Mouse (Mus musculus) NIH3T3 (cell line): Measurements from ENCODE around the gene Sipa1l3.

Experiments
- DNase-seq: peaks from one replicate; pipeline ENCODE4 v3.0.0-alpha.2; 2012; ENCODE audit warnings: low read depth

The Sipa1l3 gene

DNA sequence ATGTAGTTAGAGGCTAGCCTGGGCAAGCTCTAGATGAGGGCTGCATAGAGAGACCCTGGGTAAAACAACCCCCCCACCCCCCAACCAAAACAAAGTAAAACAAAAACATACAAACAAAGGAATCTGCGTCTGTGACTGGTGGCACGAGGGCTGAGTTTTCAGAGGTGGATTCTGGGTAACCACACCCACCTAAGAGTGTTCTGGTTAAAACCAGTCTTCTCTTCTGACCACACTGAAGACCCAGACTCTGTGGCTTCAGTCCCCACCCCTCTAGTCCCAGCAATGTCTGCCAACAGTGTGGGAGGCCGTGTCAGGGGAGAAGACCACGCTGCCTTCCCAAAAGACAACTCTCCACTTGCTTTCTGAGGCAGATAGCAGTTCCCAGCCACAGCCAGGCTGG is 72.3 kb downstream of the Sipa1l3 start:
- no peak for DNase-seq

GRCm38 (mm10) chr7:29444527-29444926 is 73.9 kb downstream of the Sipa1l3 start:
- peak; percentile 69 for DNase-seq

DNA sequence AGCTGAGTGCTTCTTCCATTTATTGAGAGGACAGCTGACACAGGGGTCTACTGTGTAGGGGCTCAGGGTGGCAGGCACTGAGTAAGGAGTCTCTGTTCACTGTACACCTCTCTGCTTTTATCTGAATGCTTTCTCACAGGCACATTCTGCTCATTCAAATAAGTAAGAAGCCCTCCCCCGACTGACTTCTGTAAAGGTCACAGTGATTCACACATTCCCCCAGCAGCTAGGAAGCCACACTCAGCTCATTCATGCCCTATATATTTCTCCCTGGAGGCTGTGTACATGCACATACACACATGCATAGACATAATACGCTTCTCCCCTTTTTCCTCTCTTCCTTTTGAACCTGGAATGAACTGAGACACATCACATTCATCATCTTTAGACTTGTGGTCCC is 74.4 kb downstream of the Sipa1l3 start:
- DNase-seq, result peak; percentile 78

DNA sequence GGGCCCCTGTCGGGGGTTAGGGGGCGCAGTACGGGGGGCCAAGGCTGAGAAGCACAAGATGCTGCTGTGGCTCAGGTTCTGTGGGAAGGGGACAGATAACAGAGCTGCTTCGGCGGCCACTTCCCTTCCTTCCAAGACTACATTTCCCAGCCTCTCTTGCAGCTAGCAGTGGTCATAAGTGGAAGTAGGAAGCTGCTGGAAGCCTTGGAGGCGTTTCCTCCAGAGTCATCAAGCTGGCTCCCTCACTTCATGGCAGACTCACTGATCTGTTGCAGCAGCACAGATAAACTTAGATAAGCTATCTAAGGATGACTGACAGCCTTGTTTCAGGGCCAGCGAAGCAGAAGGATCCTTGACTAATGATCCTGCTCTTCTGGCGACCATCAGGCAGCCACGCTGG is 76.6 kb downstream of the Sipa1l3 start:
- peak; percentile 36 for DNase-seq

DNA sequence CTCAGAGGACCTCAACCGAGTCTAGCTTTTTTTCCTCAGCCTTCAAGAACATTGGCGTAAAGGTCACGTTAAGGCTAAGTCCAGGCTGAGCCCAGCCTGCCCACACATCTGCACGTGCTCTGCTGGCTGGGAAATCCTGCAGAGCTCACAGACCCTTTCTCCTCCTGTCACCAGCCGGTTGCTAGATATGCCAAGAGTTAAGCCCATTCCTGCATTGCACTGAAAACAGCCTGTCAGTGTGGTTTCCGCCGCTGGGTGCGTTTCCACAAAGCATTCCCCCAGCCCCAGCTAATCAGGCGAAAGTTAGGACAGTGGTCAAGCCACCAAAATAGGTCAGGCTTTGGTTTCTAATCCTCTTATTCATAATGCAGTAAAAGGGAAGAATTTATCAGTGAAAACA is 77.3 kb downstream of the Sipa1l3 start:
- DNase-seq, result no peak

- DNase-seq, result no peak
These were observed 79.7 kb downstream of the Sipa1l3 start for GRCm38 (mm10) chr7:29438655-29439282.

- DNase-seq, result no peak
These were observed 80.2 kb downstream of the Sipa1l3 start for GRCm38 (mm10) chr7:29438204-29438603.

DNA sequence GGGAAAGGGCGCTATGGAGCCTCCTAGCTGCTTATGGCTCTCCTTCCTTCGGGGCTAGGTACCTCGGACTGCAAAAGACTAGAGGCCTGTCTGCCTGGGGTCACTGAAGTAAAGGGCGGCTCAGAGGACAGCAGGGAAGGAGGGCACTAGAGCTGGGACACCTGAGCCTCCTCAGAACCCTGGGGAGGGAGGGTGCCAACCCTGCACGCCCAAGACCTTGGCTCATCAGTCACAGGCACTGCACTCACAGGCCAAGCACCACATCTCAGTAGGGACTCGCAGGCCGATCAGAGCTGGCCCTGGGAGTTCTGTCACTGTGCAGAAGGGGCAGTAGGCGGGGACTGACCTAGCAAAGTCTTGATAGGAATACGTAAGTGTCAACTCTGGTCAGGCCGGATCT is 81.4 kb downstream of the Sipa1l3 start:
- no peak for DNase-seq

DNA sequence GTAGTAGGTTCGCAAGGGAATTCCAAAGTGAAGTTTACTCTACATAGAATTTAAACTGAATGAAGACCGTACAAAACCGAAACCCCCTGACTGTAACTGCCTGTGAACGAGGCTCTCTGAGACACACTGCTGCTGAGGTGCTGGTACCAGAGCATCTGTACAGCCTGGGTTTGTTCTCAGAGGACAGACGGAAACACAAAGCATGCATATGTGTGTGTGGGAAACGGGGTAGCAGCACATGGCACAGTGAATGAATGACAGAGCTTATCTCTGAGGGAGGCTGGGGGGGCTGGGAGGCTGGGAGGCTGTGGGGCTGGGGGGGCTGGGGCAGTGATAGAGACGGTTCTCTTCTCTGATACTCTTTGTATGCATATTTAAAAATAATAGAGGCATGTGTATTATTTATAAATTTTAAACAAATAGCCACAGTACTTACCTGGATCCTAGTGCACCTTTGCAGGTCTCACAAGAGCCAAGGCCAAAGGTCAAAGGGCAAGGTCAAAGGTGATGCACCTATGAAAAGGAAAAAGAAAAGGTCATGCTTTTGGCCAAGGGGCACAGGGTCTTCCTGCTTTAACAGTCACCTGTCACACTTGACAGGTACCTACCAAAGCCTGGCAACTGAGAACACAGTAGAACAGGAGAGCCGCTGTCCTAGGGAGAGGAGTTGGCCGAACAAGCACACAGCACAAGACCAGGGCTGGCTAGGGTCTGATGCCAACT is 84.0 kb downstream of the Sipa1l3 start:
- no peak for DNase-seq

DNA sequence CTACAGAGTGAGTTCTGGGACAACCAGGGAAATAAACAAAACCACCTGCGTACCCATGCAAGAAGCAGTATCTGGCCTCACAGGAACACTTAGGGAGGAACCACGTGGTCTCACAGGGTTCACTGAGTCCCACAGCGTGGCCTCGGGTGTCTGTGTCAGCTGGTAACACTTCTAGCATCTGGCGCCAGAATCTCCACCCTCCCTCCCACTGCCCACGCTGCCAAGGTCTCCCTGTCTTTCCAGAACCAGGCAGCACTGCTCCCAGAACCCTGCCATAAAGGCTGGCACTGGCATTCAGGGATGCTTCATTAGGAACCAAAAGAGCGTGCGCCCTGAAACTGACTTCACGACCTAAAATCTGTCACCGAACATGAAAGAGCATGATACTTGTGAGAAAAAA is 84.7 kb downstream of the Sipa1l3 start:
- no peak for DNase-seq

- no peak for DNase-seq
These were observed 85.4 kb downstream of the Sipa1l3 start for GRCm38 (mm10) chr7:29432947-29433553.

DNA sequence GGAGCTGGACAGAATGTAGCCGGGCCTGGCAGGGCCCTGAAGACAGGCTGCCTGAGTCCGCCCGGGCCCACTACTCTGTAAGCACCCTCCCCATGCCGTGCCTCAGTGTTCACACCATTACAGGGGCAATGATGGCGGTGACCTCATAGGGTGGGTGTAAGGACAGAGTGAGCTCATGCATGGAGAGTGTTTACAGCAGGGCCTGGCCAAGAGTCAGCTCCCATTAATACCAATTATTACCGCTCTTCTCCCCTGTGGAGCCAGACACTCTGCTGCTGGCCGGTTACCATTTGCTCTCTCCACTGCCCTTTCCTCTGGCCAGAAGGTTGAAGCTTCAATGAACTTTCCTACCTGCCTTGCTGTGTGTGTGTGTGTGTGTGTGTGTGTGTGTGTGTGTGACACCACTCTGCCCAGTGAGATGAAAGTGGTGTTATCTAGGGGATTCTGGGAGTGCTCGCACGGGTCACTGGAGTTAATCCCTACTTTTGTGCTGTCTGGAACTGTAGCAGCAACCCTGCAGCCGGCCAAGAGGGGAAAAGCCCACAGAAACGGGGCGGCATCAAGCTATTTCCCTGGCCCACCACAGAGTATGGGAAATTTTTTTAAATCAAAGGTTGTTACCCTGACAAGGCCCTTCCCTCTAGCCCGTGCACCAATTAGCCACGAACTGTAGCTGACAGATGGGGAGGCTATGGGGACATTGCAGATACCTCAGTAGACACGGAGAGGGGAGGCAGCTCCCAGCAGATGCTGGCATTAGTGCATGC is 86.1 kb downstream of the Sipa1l3 start:
- peak; percentile 34 for DNase-seq

DNA sequence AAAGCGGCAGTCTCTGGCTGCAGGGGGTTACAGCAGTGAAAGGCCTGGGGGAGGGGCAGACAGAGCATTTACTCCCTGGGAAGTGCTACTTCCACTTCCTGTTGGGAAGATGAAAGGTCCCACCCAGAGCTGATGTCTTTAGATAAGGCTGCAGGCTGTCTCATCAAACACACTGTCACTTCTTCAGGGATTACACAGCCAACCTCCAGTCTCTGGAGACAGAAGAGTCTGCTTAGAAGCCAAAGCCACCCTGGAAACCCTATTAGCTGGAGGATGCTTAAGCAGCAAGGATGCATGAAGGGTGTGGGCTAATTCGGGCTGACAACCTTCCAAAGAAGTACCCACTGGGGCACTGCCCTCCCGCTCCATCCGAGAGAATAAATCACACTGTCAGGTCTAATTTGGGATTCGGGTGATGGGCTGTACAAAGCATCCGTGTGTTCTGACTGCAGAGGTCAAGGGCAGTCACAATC is 87.7 kb downstream of the Sipa1l3 start:
- DNase-seq, result no peak

DNA sequence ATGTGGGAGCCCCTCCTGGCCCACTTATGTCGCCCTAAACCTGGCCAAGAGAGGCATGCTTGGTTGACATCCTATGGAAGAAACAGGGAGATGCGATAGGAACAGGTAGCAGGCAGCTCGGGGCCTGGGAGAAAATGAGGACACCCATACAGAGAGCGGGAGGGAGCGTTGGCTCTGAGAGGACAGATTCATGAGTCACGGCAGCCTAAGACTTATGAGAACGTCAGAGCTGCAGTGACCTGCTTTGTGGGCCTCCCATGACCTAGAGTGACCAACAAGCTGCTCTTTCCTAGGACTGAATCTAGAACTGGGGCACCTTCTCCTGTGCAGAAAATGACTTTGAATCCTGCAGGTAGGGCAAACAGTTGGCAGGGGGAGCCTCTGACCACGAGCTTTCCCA is 92.4 kb downstream of the Sipa1l3 start:
- no peak for DNase-seq

- DNase-seq, result peak; percentile 44
These were observed 93.0 kb downstream of the Sipa1l3 start for GRCm38 (mm10) chr7:29425413-29425827.

GRCm38 (mm10) chr7:29424690-29425089 is 93.8 kb downstream of the Sipa1l3 start:
- DNase-seq, result peak; percentile 89

- DNase-seq, result no peak
These were observed 96.6 kb downstream of the Sipa1l3 start for GRCm38 (mm10) chr7:29421909-29422244.

GRCm38 (mm10) chr7:29421240-29421908 is 97.1 kb downstream of the Sipa1l3 start:
- DNase-seq, result peak; percentile 20

GRCm38 (mm10) chr7:29419836-29420235 is 98.6 kb downstream of the Sipa1l3 start:
- no peak for DNase-seq

- peak; percentile 18 for DNase-seq
These were observed 100.2 kb downstream of the Sipa1l3 start for GRCm38 (mm10) chr7:29418231-29418630.

DNA sequence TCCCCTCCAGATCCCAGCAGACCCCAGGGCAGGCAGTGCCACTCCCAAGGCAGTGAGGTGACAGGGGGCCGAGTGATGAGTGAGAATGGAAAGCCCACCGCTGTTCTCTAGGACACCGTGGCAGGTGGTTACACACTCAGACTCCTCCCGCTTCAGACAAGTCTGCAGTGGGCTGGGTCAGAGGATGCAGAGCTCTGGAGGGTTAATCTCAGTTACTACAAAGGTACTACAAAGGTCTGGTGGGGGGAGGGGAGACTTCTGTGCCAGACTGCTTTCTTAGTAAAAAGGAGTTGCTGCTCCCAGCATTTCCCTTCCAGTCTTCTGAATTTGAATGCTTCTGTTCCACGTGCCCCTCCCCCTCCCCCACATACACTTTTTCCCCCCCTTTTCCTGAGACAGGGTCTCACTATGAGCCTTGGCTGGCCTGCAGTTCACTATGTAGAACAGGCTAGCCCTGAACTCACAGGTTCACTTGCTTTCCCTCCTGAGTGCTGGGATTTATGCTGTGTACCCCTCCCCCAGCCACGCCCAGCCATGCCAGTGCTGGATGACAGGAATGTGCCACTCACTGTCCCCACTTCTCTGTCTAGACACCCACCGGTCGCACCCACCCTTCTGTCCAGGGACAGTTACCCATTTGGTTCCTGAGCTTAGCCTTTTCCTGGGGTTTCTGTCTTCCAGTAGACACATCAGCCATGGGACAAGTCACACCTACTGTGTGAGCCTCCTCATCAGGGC is 100.9 kb downstream of the Sipa1l3 start:
- DNase-seq, result no peak
